Mouse (Mus musculus) brain, embryonic 14.5 days (tissue): Measurements from ENCODE around the gene Oas3.

Experiments used
- CTCF ChIP-seq: fragments of 200-500 bp; IDR thresholded peaks from 2 replicates; pipeline ENCODE4 v1.5.1; 2012; ENCODE audit warnings: inconsistent platforms, mild to moderate bottlenecking, moderate library complexity, borderline replicate concordance; ENCODE audit not compliant: insufficient read depth, insufficient read length; ENCODE audit errors: extremely low read depth
- POLR2A ChIP-seq: fragments of 200-500 bp; IDR thresholded peaks from 2 replicates; pipeline ENCODE4 v1.6.1; 2012; ENCODE audit warnings: mild to moderate bottlenecking, inconsistent platforms, borderline replicate concordance; ENCODE audit not compliant: poor library complexity, insufficient read depth, insufficient read length, severe bottlenecking; ENCODE audit errors: extremely low read depth

- no peak for TF ChIP-seq POLR2A
- peak; percentile 73 for TF ChIP-seq CTCF
Observed at GRCm38 (mm10) chr5:120793043-120793442, 15.6 kb upstream of the Oas3 start.
